Mouse (Mus musculus) cerebellum, adult 2 months (tissue): ENCODE measurements at regions not wholly inside any gene's neighbourhood (a gene's known extent, or its start where the extent isn't known, plus 50 kb on each side); places are given as distances from the start of the nearest gene placed in this dataset.

Experiments used
- CTCF ChIP-seq: fragments of 200-500 bp; IDR thresholded peaks from 2 replicates; pipeline ENCODE4 v1.5.1; 2011; ENCODE audit warnings: low read depth, mild to moderate bottlenecking, control low read depth, low read length, moderate library complexity, borderline replicate concordance; ENCODE audit not compliant: insufficient read depth
- POLR2A ChIP-seq: fragments of 200-500 bp; IDR thresholded peaks from 2 replicates; pipeline ENCODE4 v1.6.1; 2011; ENCODE audit warnings: low read length, control low read depth, borderline replicate concordance; ENCODE audit not compliant: insufficient read depth

DNA sequence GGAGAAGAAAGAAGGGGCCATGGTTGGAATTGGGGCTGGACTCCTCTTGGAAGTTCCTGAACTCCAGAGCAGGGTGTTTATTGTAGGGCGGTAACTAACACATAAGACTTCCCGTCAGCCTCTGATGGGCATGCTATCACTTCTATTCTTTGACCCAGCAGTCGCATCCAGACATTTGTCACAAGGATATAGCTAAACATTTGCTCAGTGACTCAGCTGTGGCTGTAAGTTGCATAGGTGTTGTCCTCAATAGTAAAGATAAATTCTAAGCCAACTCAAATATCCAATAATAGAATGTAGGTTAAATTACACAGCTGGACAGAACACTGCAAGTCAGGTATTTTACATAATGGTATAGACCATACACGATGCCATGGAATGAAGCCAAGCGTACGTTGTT lies 154.9 kb downstream of the Pfkfb3 start:
- TF ChIP-seq CTCF (no peak), POLR2A (no peak)
